Mouse (Mus musculus) frontal cortex, postnatal 25 days (tissue): Measurements from ENCODE around the gene Lrrn4cl.
"Not testable (repeated sequence)": the region's sequence is repeated elsewhere in the genome, so short reads cannot be mapped to it uniquely, and the experiment has no call there.

Experiments
- DNase-seq, 2 experiments: peaks; one replicate each; pipeline ENCODE4 v3.0.0; 2022; ENCODE audit warnings: low spot score in 2 of 2

Lrrn4cl gene

DNA sequence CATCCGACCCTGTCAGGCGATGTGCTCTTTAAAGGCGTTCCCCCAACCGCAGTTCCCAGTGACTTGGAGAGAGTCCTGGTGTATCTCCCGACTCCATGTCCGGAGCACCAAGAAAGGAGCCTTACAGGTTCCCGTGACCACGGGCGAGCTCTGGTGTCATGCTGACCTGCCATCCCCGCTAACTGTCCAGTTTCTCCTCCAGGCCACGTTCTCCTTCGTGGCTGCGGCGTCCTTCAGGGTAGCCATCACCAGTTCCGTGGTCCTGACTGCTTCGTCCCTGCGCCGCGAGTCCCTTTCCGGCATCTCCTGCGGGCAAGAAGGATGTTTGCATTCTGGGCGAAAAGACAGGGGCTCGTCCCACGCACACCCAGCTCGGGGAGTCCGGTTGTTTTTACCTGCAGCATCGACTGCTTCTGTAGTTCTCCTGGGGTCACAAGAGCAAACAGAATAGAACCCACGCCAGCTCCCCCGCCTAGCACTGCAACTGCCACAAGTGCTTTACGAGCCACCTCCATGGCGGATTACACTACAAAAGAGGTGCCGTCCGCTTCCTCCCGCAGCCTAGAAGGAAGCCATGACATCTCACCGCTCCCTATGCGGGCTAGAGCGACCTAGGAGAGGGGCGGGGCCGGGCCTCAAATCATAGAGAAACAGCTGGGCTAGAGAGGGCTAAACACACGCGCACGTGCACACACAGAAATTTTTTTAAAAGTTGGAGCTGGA lies 29.9 kb downstream of the Lrrn4cl start, which contains the start of gene Uqcc3:
TSS of gene Uqcc3 (minus strand) at position 613 of the 723 bp plus-strand sequence.
- peak; percentile 77 to 82 for DNase-seq

DNA sequence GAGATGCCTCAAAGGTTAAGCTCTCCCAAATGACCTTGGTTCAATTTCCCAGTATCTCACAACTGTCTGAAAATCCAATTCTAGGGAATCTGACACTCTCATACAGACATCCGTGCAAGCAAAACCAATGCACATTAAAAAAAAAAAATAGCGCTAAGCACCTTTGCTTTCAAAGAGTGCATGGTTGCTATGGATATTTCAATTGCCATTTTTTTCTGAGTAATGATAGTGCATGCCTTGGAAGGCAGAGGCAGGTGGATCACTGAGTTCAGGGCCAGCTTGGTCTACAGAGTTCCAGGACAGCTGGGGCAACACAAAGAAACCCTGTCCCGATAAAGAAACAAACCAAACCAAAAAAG lies 30.4 kb downstream of the Lrrn4cl start:
- DNase-seq = no peak

DNA sequence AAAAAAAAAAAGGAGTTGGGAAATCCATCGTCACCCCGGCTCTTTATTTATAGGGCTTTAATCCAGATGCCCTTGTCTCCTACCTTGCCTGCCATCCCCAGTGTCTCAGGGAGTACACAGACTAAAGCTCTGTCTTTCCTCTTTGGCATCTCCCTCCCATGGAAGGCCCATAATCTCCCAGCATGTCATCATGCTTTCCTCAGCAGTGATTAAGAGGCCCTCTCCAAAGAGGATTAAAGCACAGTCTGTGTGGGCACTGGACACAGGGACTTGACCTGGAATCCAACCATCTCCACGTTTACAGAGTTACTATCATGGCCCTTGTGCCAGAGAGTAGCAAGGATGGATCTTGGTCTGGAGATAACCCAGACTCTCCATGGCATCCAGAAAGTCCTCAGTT lies 33.0 kb downstream of the Lrrn4cl start, which contains the start of the genes Lbhd1 and Gm49403:
TSS of gene Lbhd1 (plus strand) at position 117 of the 400 bp plus-strand sequence.
TSS of gene Gm49403 (plus strand) at position 315 of the 400 bp plus-strand sequence.
- no peak for DNase-seq

DNA sequence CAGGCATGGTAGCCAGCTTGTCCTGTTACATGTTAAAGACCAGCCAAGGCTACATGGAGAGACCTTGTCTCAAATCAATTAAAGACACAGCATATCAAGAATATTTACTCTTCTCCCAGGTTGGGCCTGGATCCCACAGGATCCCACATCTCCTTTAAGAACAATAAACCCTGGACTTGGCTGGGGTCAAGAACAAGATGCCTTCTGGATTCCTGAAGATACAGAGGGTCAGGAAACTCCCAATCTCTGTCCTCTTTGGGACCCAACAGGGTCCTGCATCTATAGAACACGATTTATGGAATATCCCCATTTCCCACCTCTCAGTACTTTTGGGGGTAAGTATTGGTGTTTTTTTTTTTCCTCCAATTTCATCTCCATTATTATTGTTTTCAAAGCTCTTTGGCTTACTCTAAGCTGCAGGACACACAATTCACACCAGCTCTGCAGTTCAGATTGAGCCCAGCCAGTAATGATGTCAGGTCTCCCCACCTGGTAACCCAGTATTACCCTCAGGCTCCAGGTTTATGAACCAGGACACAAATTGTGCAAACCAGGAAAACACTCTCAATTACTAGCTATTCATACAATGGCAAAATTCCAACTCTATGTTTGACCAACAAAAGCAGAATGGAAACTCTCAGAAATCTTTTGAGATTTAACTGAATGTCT lies 36.5 kb downstream of the Lrrn4cl start:
- no peak for DNase-seq

DNA sequence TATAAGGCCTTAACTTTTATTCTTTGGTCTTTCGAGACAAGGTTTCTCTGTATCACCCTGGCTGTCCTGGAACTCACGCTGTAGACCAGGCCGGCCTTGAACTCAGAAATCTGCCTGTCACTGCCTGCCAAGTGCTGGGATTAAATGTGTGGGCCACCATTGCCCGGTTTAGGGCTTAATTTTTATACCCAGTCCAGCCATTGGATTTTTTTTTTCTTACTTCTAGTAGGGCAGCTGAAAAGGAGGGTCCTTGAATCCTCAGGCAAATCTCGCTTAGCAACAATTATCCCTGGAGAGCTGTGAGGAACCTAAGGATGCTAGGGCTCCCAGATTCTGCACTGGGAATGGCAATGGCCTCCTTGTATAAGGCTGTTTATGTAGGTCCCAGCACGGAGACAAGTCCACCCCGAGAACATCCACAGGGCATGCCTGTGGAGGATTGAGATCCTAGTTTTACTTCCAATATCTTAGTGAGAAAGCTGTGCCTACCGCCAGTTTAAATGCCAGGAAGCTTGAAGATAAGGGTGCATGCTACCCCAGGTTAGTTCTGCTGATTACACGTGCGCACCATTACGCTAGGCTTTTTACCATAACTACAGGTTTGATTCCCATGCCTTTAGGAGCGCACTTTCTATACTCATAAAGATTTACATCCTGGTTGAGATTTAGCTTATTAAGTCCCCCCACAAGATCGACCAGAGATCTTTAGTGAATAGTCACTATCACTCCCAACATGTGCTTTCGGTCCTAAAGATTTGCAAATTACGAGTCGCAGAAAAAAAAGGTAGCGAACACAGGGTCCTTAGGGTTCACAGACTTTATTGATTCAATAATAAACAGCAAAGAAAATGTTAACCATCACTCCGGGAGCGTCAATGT lies 37.3 kb downstream of the Lrrn4cl start:
- no peak for DNase-seq

DNA sequence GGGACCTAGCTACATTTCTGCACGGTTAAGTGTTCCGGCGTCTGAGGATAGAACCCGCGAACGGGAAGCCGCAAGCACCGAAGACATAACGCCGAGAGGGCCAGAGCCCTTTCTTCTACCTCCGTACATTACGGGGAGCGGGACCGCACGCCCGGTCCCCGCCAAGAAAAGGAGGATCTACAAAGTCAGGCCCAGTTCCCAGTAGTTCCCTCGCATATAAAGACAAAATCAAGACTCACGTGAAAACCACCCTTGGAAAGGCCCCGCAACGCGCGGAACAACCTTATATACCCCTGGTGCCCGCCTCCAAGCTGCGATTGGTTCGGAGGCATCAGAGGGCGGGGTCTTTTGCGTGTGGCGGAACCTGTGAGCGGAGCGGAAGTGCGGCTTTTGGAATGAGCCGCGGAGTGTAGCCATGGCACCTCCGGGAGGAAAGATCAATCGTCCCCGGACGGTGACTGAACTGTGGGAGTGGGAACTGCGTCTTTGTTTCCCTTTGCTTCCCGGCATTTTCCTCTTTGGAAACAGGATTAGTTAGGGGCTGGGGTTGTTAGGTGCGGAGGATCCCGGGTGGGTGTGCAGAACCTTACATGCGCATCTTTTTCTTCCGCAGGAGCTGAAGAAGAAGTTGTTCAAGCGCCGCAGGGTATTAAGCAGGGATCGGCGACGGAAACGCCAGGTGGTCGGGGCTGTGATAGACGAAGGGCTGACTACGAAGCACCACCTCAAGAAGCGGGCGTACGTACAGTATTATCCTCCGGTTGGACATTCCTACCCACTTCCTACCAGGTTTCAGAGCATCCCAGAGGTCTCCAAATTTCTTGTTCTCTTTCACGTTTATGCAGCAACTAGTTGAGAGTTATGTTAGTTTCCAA lies 38.2 kb downstream of the Lrrn4cl start, which contains the start of the genes 1810009A15Rik and Gm49416:
TSS of gene 1810009A15Rik (plus strand) at position 343 of the 875 bp plus-strand sequence.
TSS of gene Gm49416 (plus strand) at position 416 of the 875 bp plus-strand sequence.
- DNase-seq = peak; percentile 85 to 92

DNA sequence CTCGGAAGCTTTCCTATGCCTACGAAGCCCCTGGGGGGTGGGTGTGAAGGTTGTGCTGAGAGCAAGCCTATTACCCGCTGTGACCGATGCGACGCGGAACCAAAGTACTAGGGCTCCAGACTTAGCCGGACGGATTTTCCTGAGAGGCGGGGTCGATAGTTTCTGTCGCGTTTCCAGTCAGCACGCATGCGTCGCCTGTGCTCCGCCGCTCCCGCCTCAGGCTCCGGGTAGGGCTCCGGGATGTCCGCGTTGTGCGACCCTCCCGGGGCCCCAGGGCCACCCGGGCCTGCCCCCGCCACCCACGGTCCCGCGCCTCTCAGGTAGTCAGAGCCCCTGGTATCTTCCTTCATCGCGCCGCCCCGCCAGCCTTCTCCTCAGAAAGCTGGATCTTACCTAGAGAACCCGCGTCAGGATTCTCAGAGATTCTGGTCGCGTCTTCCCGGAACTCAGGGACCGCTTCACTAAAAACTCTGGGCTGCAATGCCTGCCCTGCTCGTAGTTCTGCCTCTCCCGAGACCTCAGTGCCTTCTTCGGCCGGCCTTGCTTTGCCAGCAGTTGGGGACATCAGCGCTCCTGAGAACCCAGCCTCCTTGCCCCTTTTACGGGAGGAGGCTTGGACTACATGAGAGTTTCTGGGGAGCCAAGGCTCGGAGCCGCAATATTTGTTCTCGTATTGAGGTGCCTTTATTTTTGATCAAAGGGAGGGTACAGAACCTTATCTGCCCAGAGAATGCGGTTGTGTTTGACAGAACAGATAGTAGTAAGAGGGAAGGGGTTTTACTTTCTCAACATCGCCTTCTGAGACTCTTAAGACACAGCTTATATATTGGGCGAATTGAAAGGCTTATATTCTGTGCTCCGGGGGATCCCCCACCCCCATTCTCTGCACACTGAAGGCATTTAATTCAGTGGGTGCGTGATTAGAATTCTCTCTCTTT lies 42.5 kb downstream of the Lrrn4cl start, which contains the start of gene Ints5:
TSS of gene Ints5 (plus strand) at position 177 of the 938 bp plus-strand sequence.
- DNase-seq = peak; percentile 63 to 83

DNA sequence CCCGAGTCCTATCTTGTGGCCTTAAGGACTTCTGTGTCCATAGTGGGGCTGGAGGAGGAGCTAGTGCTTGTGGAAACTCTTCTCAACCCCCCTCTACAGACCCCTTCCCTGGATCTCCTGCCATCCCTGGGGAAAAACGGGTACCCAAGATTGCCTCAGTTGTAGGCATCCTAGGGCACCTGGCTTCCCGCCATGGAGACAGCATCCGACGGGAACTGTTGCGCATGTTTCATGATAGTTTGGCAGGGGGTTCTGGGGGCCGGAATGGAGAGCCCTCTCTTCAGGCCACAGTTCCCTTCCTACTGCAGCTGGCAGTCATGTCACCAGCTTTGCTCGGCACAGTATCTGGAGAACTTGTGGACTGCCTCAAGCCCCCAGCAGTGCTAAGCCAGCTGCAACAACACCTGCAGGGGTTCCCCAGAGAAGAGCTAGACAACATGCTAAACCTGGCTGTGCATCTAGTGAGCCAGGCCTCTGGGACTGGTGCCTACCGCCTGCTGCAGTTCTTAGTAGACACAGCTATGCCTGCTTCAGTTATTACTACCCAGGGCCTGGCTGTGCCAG lies 44.9 kb downstream of the Lrrn4cl start:
- no peak for DNase-seq

DNA sequence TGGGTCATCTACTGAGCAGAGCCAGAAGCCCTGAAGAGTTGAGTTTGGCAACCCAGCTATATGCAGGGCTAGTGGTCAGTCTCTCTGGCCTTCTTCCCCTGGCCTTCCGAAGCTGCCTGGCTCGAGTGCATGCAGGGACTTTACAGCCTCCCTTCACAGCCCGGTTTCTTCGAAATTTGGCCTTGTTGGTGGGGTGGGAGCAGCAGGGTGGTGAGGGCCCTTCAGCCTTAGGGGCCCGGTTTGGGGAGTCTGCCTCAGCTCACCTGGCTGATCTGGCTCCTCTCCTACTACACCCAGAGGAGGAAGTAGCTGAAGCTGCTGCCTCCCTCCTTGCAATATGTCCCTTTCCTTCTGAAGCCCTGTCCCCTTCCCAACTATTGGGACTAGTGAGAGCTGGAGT lies 45.7 kb downstream of the Lrrn4cl start:
- not testable (repeated sequence) for DNase-seq

DNA sequence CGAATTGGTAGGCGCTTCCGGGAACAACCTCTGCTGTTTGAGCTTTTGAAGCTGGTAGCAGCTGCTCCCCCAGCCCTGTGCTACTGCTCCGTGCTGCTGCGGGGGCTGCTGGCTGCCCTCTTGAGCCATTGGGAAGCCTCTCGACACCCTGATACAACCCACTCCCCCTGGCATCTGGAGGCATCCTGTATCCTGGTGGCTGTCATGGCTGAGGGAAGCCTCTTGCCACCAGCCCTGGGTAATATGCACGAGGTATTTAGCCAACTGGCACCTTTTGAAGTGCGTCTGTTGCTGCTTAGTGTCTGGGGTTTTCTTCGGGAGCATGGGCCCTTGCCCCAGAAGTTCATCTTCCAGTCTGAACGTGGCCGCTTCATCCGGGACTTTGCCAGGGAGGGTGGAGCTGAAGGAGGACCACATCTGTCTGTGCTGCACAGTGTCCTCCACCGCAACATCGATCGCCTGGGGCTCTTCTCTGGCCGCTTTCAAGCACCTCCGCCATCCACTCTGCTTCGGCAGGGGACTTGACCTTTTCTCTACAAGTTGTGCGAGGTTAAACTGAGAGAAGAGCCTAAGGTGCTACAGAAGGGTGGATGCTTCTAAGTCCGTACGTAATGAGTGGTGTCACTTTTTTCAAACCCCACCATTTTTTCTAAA lies 46.8 kb downstream of the Lrrn4cl start:
- DNase-seq = not testable (repeated sequence)

DNA sequence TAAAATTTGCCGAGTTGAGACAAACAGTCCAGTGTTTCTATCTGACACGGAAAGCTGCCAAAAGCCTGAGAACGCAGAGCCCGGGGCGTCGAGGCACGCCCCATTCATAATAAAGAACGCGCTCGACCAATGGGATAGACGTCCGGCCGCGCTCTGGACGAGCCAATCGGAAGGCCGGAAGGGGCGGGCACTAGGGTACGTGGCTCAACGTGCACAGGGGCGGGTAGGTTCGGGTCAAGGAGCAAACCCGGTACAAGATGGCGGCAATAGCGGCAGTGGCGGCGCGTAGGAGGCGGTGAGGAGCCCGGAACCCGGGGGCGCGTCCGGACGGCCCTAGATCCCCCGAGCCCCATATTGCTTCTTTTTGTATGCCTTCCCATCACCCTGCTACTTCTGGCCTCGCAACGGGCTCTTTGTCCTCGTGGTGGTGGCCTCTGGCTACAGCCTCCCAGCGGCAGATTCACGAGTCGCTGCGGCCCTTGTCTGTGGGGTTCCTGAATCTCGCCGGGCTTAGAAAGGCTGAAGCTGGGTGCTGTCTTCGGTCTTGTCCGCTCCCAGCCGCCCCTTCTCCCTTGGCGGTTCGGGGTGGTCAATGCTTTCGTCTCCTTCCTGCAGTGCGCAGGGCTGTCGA lies 47.4 kb downstream of the Lrrn4cl start, which contains the start of gene Ganab:
TSS of gene Ganab (plus strand) at position 207 of the 631 bp plus-strand sequence.
- DNase-seq = peak; percentile 86 to 96

DNA sequence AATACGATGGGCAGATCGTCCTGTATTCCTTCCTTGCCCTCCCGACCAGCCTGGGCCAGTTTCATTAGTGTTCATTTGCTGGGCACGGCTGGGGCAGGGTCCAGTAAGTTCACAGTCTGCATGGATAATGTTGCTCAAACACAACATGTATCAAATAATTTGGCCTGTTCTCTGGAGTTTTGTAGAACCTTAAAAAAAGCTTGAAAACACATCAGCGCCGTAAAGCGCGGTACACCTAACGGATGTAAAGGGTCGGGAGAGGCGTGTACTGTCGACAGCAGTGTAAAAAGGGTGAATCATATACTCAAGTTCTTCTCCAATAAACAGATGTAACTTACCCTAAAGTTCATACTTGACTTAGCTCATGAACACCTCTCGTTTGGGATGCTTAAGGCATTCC lies 48.0 kb downstream of the Lrrn4cl start:
- no peak for DNase-seq

DNA sequence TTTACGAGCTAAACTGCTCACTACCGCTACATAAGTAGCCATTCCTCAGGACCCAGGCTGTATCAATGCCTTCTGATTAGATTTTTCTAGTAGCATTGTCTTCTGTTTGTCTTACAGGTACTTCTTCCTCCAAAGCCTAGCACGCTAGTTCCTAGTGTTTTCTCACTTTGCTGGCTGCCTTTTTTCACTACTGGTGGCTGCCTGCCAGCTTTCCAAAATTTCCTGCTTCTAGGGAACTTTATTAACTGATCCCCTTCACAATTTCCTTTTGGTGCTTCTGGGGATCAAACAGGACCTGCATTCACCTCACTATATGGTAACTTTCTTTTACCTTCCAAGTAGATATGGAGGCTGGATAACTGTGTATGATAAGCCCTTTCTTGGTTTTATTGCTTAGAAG lies 48.5 kb downstream of the Lrrn4cl start:
- no peak for DNase-seq

DNA sequence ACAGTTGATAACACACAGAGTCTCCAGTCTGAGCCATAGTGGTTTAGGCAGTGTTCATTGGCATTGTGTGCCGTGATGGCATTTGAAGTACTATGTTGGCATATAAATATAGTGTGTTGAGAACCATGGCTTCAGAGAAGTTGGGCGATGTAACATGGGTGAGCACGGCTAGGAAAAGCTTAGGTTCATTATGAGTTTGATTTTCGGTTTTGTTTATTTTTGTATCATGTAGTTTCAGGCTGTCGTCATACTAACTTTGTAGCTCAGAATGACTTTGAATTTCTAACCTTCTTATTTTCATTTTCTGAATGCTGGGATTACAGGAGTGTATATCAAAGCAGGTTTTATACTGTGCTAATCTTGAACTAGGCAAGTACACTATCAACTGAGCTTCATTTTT lies 52.8 kb downstream of the Lrrn4cl start:
- DNase-seq = no peak
